Comparison of ENCODE assay signal across 1 mouse cellular context in the genomic region with DNA sequence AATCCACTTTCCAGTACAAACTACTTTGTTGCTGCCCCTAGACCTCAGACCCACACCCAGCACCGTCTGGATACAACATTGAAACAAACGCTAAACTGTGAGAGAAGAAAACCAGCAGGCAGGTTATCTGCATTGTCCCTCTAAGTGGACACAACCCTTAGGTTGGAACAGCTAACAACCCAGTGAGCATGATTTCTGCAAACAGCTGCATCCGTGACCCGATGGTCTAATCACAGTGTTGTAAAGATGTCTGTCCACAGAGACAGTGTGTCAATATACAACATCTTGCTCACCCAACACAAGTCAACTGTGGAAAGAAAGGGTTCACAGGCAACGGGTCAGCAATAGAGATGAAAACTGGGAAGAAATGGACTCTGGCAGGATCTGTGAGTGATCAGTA.
TF ChIP-seq lines count a peak whose summit lies in the region.

No protein-coding gene starts in this region.

TF ChIP-seq in C2C12, 6 proteins besides CTCF, POLR2A, EP300 and RAD21:
- TF ChIP-seq MAX (IDR thresholded peaks at IDR 0.05) (no peak), MYOD1 (IDR thresholded peaks at IDR 0.05; ENCODE audit: control insufficient read depth, insufficient read length, low read depth) (peak; percentile 10)
TF ChIP-seq in C2C12: peak in this region for 1.
